Comparison of ENCODE assay signal across 8 mouse cellular contexts in the genomic region with DNA sequence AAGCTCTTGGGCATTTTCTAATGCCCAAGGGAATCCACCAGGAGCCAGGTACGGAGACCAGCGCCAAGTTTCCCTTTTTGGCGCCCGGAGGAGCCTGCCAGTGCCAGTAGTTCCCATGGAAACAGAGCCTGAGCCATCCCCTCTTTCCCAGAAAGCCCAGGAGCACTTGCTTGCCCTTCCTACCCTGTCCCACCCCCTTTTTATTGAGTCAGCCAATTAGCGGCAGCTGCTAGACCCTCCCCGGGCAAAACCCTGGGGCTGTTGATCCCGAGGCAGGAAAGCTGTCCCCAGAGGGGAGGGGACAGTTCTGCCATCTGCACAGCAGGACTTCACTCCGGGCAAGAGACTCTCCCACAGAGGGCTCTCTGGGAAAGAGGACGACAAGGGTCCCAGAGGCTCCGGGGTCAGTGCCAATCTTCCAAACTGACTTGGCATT. TPM values are rescaled to one million over a fixed set of nuclear protein-coding genes. Genes with fewer than 3 reads are reported as not detected.
A peak's percentile ranks its signal among the peaks of the same experiment; 100 is the strongest.
DNase-seq lines count a peak whose midpoint lies in the region; ATAC-seq and TF ChIP-seq lines count a peak whose summit lies in the region.

Gene Kcnip3, minus strand, starts transcription at position 89 of the 436 bp plus-strand sequence.

- H3K9ac ChIP-seq in hindbrain, embryonic 16.5 days (ENCODE audit: low read depth, low read length) = peak within 1 kb of the TSS; percentile 71
- H3K9ac ChIP-seq in limb, embryonic 15.5 days = no peak within 1 kb of the TSS

- no peaks in the 10 kb centered on the region for H3K27me3 ChIP-seq in testis, adult 2 months (ENCODE audit: control insufficient read depth, insufficient read depth, low read length)
- peaks cover 19% of the 10 kb centered on the region; the same call in 1 of the 2 replicates for H3K27me3 ChIP-seq in embryonic facial prominence, embryonic 10.5 days (replicated peaks; ENCODE audit: low read depth, poor library complexity, severe bottlenecking)
- H3K27me3 ChIP-seq in hindbrain, embryonic 16.5 days (replicated peaks; ENCODE audit: control insufficient read depth, insufficient read depth, low read length) = no peaks in the 10 kb centered on the region
- H3K27me3 ChIP-seq in limb, embryonic 15.5 days = no peaks in the 10 kb centered on the region

- peak within 1 kb of the TSS; percentile 76 for H3K4me2 ChIP-seq in hindbrain, embryonic 16.5 days (ENCODE audit: low read length)
- peak within 1 kb of the TSS; percentile 46 for H3K4me2 ChIP-seq in limb, embryonic 15.5 days

- ATAC-seq in hindbrain, embryonic 16.5 days = peak; percentile 89
- ATAC-seq in limb, embryonic 15.5 days (ENCODE audit: insufficient number of reproducible peaks, low FRiP score, low TSS enrichment, low read depth) = no peak

- no peak for DNase-seq in testis, postnatal 10 days (ENCODE audit: low spot score)
- DNase-seq in embryonic facial prominence, embryonic 10.5 days (ENCODE audit: low spot score) = peak; percentile 48
- peak; percentile 34 for DNase-seq in retina, postnatal 7 days (ENCODE audit: low read depth, low spot score)
- DNase-seq in gastrocnemius, postnatal 36 days = no peak
- no peak for DNase-seq in spleen, postnatal 10 days (ENCODE audit: low spot score in 2 of 2)

- no peak within 1 kb of the TSS for H3K27ac ChIP-seq in testis, adult 2 months (ENCODE audit: control insufficient read depth, insufficient read depth, low read depth, low read length)
- peak within 1 kb of the TSS; percentile 63 for H3K27ac ChIP-seq in embryonic facial prominence, embryonic 10.5 days (replicated peaks)
- peak within 1 kb of the TSS; percentile 90 for H3K27ac ChIP-seq in hindbrain, embryonic 16.5 days (ENCODE audit: low read depth, low read length)
- 0 out of 2 replicates have a peak within 1 kb of the TSS, but pooled peaks have one; percentile 27 for H3K27ac ChIP-seq in limb, embryonic 15.5 days

- TF ChIP-seq CTCF in testis, adult 2 months (IDR thresholded peaks at IDR 0.05; ENCODE audit: control insufficient read depth, insufficient read depth, insufficient replicate concordance, low read depth, low read length) = no peak

- H3K4me3 ChIP-seq in testis, adult 2 months (ENCODE audit: control insufficient read depth, low read depth, low read length) = peak within 1 kb of the TSS; percentile 60
- H3K4me3 ChIP-seq in embryonic facial prominence, embryonic 10.5 days = peak within 1 kb of the TSS; percentile 55
- H3K4me3 ChIP-seq in hindbrain, embryonic 16.5 days (ENCODE audit: low read length) = peak within 1 kb of the TSS; percentile 46
- H3K4me3 ChIP-seq in limb, embryonic 15.5 days = peak within 1 kb of the TSS; percentile 23

- H3K9me3 ChIP-seq in embryonic facial prominence, embryonic 10.5 days = no peaks in the 10 kb centered on the region
- H3K9me3 ChIP-seq in hindbrain, embryonic 16.5 days (ENCODE audit: control insufficient read depth, low read length) = no peaks in the 10 kb centered on the region
- H3K9me3 ChIP-seq in limb, embryonic 15.5 days = no peaks in the 10 kb centered on the region

- WGBS in embryonic facial prominence, embryonic 10.5 days = 2% methylated on average over 10 of the region's 10 CpGs
- WGBS in hindbrain, embryonic 16.5 days = 6% methylated on average over 10 of the region's 10 CpGs
- WGBS in limb, embryonic 15.5 days = 7% methylated on average over 10 of the region's 10 CpGs

- H3K4me1 ChIP-seq in testis, adult 2 months (ENCODE audit: control insufficient read depth, insufficient read depth, low read length) = peaks cover 15% of the 10 kb centered on the region
- peaks cover 62% of the 10 kb centered on the region for H3K4me1 ChIP-seq in embryonic facial prominence, embryonic 10.5 days
- H3K4me1 ChIP-seq in hindbrain, embryonic 16.5 days (ENCODE audit: control insufficient read depth, insufficient read depth, low read depth, low read length) = peaks cover 36% of the 10 kb centered on the region
- H3K4me1 ChIP-seq in limb, embryonic 15.5 days = peaks cover 22% of the 10 kb centered on the region

- no peak; the same call in 1 of the 2 replicates for TF ChIP-seq POLR2A in testis, adult 2 months (IDR thresholded peaks at IDR 0.05; ENCODE audit: control insufficient read depth, low read depth, low read length)

- intact Hi-C loops in gastrocnemius, postnatal 36 days (cut with DNase I) = no loop called here

- no peaks in the 10 kb centered on the region for H3K36me3 ChIP-seq in testis, adult 2 months (ENCODE audit: control insufficient read depth, insufficient read depth, low read length)
- no peaks in the 10 kb centered on the region for H3K36me3 ChIP-seq in embryonic facial prominence, embryonic 10.5 days (replicated peaks)
- H3K36me3 ChIP-seq in hindbrain, embryonic 16.5 days (ENCODE audit: control insufficient read depth, insufficient read depth, low read length) = no peaks in the 10 kb centered on the region
- no peaks in the 10 kb centered on the region for H3K36me3 ChIP-seq in limb, embryonic 15.5 days

RNA-seq across cellular contexts. Expression of gene Kcnip3, which starts in this region (rescaled TPM):
- 2.7 and 4.5 TPM in 2 replicates for polyA plus RNA-seq in testis, adult 2 months (2012; rRNA removed)
- polyA plus RNA-seq in embryonic facial prominence, embryonic 10.5 days (2016; fragmentation: Nextera tagmentation; extraction: Ambion mirVana) = 1.8 TPM in 2 replicates
- polyA plus RNA-seq in hindbrain, embryonic 16.5 days (2015; fragmentation: Nextera tagmentation; extraction: Ambion mirVana) = 15.4 and 20.0 TPM in 2 replicates
- polyA plus RNA-seq in limb, embryonic 15.5 days (2015; fragmentation: Nextera tagmentation; extraction: Ambion mirVana) = 1.1 and 1.9 TPM in 2 replicates
- total RNA-seq in gastrocnemius, postnatal 36 days (2021) = under 1 TPM; 0.18 to 0.49 TPM

Comparison
In these comparisons a context has a peak if more than half of its experiments do, and no peak if none do; other contexts are left out.
1. DNase-seq: peak in embryonic facial prominence, embryonic 10.5 days (single experiment) and retina, postnatal 7 days (single experiment); none in testis, postnatal 10 days (single experiment), gastrocnemius, postnatal 36 days (0 of 2) and spleen, postnatal 10 days (0 of 2).
2. Peak in every context shown above with its lines, with median percentiles within 50 percentile points of each other: H3K4me3 ChIP-seq.